Mouse (Mus musculus): ENCODE measurements around the gene Sgms1. TPM values are rescaled to one million over a fixed set of nuclear protein-coding genes. Genes with fewer than 3 reads are reported as not detected.

Sgms1 gene
- polyA plus RNA-seq, 1 experiment from 2014 or later, result 26.2 TPM

DNA sequence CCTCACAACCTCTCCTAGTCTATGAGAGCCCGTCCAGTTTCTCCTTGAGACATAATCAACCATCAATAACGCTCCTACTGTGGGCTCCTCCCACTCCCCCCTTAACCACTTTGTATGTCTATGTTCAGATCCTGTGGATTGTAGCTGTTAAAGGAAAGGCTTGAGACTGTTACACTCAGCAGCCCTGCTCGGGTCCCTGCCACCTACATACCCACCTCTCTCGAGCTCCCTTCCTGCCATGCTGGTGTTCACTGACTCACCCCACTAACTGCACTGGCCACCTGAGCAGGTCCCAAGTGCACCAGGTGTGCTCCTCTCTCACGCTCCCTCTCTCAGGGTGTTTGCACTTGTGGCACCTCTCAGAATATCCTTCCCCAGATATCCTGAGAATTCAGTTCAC lies 215.0 kb downstream of the Sgms1 start:
- in situ Hi-C loops (cut with MboI; ENCODE audit: low pct_unique_long_range_greater_than_20kb), result loop anchor here (25.0 kb wide), 1 partner anchor 513 kb away; no protein-coding TSS in a partner anchor
- DNase-seq (ENCODE audit: low read depth, low spot score), result no peak
- ChIA-PET CTCF (interaction anchor here (1.3 to 1.5 kb wide), 2 partner anchors 26 to 148 kb away, joined by 3 read pairs; no protein-coding TSS in a partner anchor), POLR2A (no interaction called here)
- ATAC-seq, result no peak
- no peak for TF ChIP-seq CTCF (IDR thresholded peaks at IDR 0.05)
- no peaks in the 10 kb centered on the region for H3K27me3 ChIP-seq

DNA sequence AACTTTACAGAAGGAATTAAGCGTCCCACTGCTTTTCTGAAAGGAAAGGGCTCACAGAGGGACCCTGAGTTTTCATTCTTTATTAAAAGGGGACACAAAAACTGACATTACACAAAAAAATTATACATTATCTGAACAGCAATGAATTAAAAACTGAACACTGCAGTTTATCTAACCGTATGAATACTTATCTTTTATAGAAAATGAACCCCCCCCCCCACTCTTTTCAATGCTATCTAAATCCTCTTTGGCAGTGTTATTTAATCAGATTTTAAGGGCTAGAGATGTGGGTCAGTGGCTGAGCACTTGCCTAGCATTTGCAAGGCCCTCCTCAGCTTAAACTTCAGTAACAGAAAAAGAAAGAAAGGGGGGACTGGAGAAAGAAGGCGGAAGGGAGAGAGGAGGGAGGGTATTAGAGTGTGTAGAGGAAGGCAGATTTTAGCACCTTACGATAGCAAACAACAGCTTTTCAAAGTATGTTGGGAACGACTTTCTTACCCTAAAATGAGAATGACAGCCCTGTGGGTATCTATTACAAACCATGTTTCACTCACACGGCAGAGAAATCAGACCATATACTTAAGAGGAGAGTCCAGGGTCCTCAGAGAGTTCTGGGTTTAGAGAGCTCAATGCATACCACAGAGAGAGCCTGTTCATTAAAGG lies 215.9 kb downstream of the Sgms1 start:
- ATAC-seq, result no peak
- no peak for DNase-seq (ENCODE audit: low read depth, low spot score)
- ChIA-PET POLR2A (no interaction called here), CTCF (interaction anchor here (0.9 to 1.5 kb wide), 4 partner anchors 27 to 213 kb away, joined by 3 to 4 read pairs (median 3); no protein-coding TSS in a partner anchor)
- no peaks in the 10 kb centered on the region for H3K27me3 ChIP-seq
- no peak for TF ChIP-seq CTCF (IDR thresholded peaks at IDR 0.05)
- in situ Hi-C loops (cut with MboI; ENCODE audit: low pct_unique_long_range_greater_than_20kb), result loop anchor here (25.0 kb wide), 1 partner anchor 514 kb away; no protein-coding TSS in a partner anchor

DNA sequence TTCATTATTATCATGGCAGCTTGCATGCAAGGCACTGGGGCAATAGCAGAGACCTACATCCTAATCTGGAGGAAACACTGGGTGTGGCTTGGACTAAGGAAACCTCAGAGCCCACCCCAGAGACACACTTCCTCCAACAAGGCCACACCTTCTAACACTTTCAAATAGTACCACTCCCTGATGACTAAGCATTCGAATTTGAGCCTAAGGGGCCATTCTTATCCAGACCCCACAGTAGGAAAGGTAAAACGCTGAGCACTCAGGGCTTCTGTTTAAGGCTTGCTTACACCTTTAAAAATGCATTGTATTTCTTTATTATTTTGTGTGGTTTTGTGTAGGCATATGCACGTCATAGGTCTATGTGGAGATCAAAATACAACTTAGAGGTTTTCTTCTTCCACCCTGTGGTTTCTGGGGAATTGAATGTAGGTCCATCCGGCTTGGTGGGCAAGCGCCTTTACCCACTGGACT lies 217.0 kb downstream of the Sgms1 start:
- no peak for ATAC-seq
- DNase-seq (ENCODE audit: low read depth, low spot score), result no peak
- in situ Hi-C loops (cut with MboI; ENCODE audit: low pct_unique_long_range_greater_than_20kb), result loop anchor here (25.0 kb wide), 1 partner anchor 515 kb away; no protein-coding TSS in a partner anchor
- H3K27me3 ChIP-seq, result no peaks in the 10 kb centered on the region
- CTCF ChIA-PET, result interaction anchor here (3.2 to 4.0 kb wide), 3 partner anchors 27 to 173 kb away, joined by 10 to 49 read pairs (median 21); no protein-coding TSS in a partner anchor
- TF ChIP-seq CTCF (IDR thresholded peaks at IDR 0.05), result no peak
- POLR2A ChIA-PET, result no interaction called here

DNA sequence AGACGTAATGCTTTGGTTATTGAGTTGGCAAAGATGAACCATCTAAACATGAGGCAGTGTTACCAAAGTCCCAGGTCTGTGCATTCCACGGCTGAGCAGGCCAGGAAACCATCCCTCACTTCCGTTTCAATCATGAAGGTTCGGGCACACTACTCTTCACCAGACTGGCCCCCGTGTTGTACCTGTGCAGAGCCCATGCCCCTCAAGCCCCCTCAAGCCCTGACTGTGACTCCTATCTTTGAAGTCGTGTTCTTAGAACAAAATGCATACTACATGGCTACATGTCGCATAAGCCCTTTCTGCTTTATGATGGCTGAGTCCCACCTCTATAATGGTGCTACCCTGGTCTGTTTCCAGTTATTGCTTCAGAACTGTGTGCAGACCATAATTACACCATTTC lies 217.5 kb downstream of the Sgms1 start:
- in situ Hi-C loops (cut with MboI; ENCODE audit: low pct_unique_long_range_greater_than_20kb), result loop anchor here (25.0 kb wide), 1 partner anchor 515 kb away; no protein-coding TSS in a partner anchor
- ATAC-seq, result no peak
- CTCF ChIA-PET, result interaction anchor here (0.8 to 4.0 kb wide), 7 partner anchors 16 to 255 kb away, joined by 3 to 49 read pairs (median 3); no protein-coding TSS in a partner anchor
- TF ChIP-seq CTCF (IDR thresholded peaks at IDR 0.05), result no peak
- no peaks in the 10 kb centered on the region for H3K27me3 ChIP-seq
- POLR2A ChIA-PET, result no interaction called here
- no peak for DNase-seq (ENCODE audit: low read depth, low spot score)

DNA sequence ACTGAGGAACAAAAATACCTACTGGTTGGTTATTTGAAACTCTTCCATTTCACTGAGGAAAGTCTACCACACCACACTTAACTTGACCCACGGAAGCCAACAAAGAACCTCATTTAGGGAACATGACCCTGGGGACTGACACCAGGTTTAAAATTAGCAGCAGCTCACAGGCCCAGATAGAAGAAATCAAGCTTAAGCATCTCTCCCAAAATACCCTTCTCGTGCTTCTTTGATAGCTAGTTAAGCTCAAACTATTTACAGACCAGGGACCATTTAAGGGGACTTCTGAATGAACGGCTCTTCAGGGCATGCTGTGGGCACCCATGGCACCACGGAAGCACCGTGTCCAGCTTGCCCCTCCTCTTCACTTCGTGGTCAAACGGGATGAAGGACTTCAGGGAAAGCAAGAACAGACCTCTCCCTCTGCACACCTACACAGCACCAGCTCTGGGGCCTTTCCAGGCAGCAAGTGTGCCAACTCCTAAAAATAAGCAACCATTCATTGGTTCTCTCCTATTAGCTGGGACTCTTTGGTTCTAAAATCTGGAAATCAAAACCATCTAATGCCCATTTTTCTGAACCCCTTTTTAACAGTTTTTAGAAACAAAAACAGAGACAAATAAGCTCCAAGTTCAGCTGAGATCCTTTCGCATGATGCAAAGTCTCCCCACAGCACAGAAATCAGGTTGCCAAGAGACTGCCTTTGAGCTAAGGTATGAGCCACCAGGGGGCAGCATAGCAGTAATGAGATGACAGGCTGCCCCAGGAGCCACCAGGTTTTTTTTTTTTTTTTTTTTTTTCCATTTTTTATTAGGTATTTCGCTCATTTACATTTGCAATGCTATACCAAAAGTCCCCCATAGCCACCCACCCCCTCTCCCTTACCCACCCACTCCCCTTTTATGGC lies 219.6 kb downstream of the Sgms1 start:
- CTCF ChIA-PET, result interaction anchor here (0.6 to 4.0 kb wide), 31 partner anchors 9 to 219 kb away, joined by 3 to 49 read pairs (median 4); partner anchors contain the start of gene Sgms1
- in situ Hi-C loops (cut with MboI; ENCODE audit: low pct_unique_long_range_greater_than_20kb), result loop anchor here (25.0 kb wide), 1 partner anchor 517 kb away; no protein-coding TSS in a partner anchor
- POLR2A ChIA-PET, result interaction anchor here (1.0 kb wide), 1 partner anchor 220 kb away, joined by 3 read pairs; the partner anchor contains the start of gene Sgms1

DNA sequence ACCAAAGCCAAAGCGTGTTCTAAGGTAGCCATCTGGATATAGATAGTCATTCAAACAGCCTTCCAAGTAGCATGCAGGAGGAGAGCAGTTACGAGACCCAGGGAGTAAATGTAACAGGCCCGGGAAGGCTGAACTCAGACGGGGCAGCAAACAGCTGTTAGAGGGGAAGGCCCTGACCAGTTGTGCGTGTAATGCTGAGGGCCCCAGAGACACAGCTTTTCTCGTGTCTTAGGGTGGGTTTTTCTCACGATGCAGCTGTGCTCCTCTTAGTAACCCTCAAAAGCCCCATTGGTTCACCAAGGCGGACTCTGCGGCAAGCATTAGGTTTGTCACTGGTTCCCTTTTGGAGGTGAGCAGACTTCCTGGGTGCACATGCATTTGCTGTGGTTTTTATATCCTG lies 221.5 kb downstream of the Sgms1 start:
- POLR2A ChIA-PET, result interaction anchor here (1.2 kb wide), 1 partner anchor 14 kb away, joined by 3 read pairs; no protein-coding TSS in a partner anchor
- in situ Hi-C loops (cut with MboI; ENCODE audit: low pct_unique_long_range_greater_than_20kb), result loop anchor here (25.0 kb wide), 1 partner anchor 519 kb away; no protein-coding TSS in a partner anchor
- CTCF ChIA-PET, result interaction anchor here (1.0 to 3.7 kb wide), 4 partner anchors 12 to 152 kb away, joined by 3 to 17 read pairs (median 4); no protein-coding TSS in a partner anchor
- no peak for DNase-seq (ENCODE audit: low read depth, low spot score)
- H3K27me3 ChIP-seq, result no peaks in the 10 kb centered on the region
- ATAC-seq, result no peak
- no peak for TF ChIP-seq CTCF (IDR thresholded peaks at IDR 0.05)

More for the DNA sequence above, 219.6 kb downstream of the Sgms1 start:
- peak; percentile 73 for TF ChIP-seq CTCF (IDR thresholded peaks at IDR 0.05)
- ATAC-seq (no peak), DNase-seq (ENCODE audit: low read depth, low spot score) (no peak)
- H3K27me3 ChIP-seq, result no peaks in the 10 kb centered on the region

DNA sequence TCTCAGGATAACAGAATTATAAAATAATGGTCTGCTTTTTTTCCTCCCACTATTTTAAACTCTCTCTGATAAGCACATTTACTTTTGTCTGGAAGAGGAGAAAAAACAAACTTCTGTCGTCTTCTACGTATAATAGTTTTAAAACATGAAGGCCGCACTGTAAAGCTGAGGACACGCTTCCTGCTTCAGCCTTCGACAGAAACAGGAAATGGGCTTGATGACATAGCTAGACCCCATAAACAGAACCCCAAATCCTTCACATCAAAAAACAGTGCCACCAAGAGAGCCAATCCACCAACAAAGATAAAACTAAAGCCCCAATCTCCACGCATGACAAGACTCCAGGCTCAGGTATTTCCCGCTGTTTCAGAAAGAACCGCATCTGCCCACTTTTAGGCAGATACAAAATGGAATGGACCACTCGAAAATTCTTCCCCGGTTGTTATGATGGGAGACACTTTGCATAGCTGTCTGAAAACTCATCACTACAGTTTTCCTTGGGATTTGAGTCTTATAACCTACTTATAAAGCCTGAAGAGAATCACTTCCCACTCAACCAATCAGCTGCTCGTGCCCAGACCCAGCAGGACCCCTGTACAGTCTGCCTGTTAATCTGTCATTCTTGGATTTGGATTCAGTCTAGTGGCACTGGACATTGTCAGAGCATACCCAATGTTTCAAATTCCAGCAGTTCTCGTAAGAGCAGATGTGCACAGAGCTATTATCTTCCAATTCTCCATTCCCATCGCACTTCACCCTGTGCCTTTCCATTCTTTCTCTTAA lies 222.5 kb downstream of the Sgms1 start:
- in situ Hi-C loops (cut with MboI; ENCODE audit: low pct_unique_long_range_greater_than_20kb), result loop anchor here (25.0 kb wide), 1 partner anchor 520 kb away; no protein-coding TSS in a partner anchor
- CTCF ChIA-PET, result interaction anchor here (0.9 to 3.7 kb wide), 6 partner anchors 11 to 185 kb away, joined by 3 to 17 read pairs (median 3); no protein-coding TSS in a partner anchor
- DNase-seq (ENCODE audit: low read depth, low spot score) (no peak), ATAC-seq (no peak)
- no peak for TF ChIP-seq CTCF (IDR thresholded peaks at IDR 0.05)
- POLR2A ChIA-PET, result interaction anchor here (0.6 kb wide), 2 partner anchors 39 to 192 kb away, joined by 3 to 4 read pairs; no protein-coding TSS in a partner anchor
- H3K27me3 ChIP-seq, result no peaks in the 10 kb centered on the region

DNA sequence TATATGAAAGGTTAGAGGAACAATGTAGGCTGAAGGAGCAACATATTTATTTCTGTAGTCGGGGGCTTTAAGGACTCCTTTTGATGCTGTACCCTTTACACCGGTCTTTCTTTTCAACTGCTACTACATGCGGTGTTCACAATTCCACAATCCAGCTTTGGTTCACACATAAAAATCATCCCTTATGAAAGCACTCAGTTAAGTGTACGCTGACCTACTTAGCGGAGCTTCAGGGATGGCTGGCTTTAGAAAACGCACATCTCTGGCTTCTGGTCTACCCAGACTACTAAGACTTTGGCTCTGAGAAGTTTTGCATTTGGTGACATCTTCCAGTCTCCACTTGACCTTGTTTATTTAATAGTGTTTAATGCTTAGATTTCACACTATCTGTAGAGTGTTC lies 223.8 kb downstream of the Sgms1 start:
- POLR2A ChIA-PET, result no interaction called here

DNA sequence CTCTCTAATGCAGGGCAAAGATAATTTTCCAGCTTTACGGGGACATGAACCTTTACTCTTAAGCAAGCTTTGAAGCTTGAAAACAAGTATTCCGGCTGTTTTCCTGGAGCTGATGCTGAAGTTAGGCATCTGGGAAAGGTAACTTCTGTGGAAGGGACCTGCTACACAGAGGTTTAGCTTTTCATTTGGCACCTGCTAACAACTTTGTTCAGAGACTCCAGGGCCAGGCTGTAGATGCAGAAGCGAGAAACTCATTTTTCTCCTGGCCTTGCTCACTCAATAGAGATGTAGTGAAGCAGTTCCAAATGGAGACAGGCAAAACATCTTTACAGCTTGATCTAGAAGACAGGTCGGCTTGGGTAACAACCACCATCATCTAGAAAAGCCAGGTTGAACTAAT lies 225.4 kb downstream of the Sgms1 start:
- in situ Hi-C loops (cut with MboI; ENCODE audit: low pct_unique_long_range_greater_than_20kb), result loop anchor here (25.0 kb wide), 1 partner anchor 523 kb away; no protein-coding TSS in a partner anchor
- POLR2A ChIA-PET, result no interaction called here
- no peak for TF ChIP-seq CTCF (IDR thresholded peaks at IDR 0.05)
- no peaks in the 10 kb centered on the region for H3K27me3 ChIP-seq
- CTCF ChIA-PET, result no interaction called here
- no peak for ATAC-seq
- no peak for DNase-seq (ENCODE audit: low read depth, low spot score)

More for the DNA sequence above, 223.8 kb downstream of the Sgms1 start:
- no peak for DNase-seq (ENCODE audit: low read depth, low spot score)
- in situ Hi-C loops (cut with MboI; ENCODE audit: low pct_unique_long_range_greater_than_20kb), result loop anchor here (25.0 kb wide), 1 partner anchor 522 kb away; no protein-coding TSS in a partner anchor
- CTCF ChIA-PET, result no interaction called here
- no peak for TF ChIP-seq CTCF (IDR thresholded peaks at IDR 0.05)
- no peak for ATAC-seq
- no peaks in the 10 kb centered on the region for H3K27me3 ChIP-seq

All from Patski (cell line).